Mouse (Mus musculus): ENCODE results near the gene Emd. TPM values are rescaled to one million over a fixed set of nuclear protein-coding genes. Genes with fewer than 3 reads are reported as not detected.

Emd gene
- polyA plus RNA-seq, 1 experiment from 2014 or later = 27.4 TPM

Other genes with a start within 250 kb of the Emd start
- gene Irak1, start 230.8 kb upstream of the Emd start, polyA plus RNA-seq (2014; fragmentation: Nextera tagmentation; extraction: Ambion mirVana) = 27.4 and 31.6 TPM in 2 replicates
- gene Opn1mw, start 127.2 kb upstream of the Emd start, polyA plus RNA-seq (2014; fragmentation: Nextera tagmentation; extraction: Ambion mirVana) = not detected in 2 replicates
- 14.4 and 15.8 TPM in 2 replicates for gene Mecp2, start 119.3 kb upstream of the Emd start, polyA plus RNA-seq (2014; fragmentation: Nextera tagmentation; extraction: Ambion mirVana)
- gene Tex28, start 86.8 kb upstream of the Emd start, polyA plus RNA-seq (2014; fragmentation: Nextera tagmentation; extraction: Ambion mirVana) = not detected in 2 replicates
- gene Tktl1, start 77.4 kb upstream of the Emd start, polyA plus RNA-seq (2014; fragmentation: Nextera tagmentation; extraction: Ambion mirVana) = 0.20 TPM in 1 of 2 replicates, not detected in the other
- 181 and 196 TPM in 2 replicates for gene Flna, start 4.9 kb upstream of the Emd start, polyA plus RNA-seq (2014; fragmentation: Nextera tagmentation; extraction: Ambion mirVana)
- 724 and 770 TPM in 2 replicates for gene Rpl10, start 16.1 kb downstream of the Emd start, polyA plus RNA-seq (2014; fragmentation: Nextera tagmentation; extraction: Ambion mirVana)
- gene Taz, start 27.2 kb downstream of the Emd start, polyA plus RNA-seq (2014; fragmentation: Nextera tagmentation; extraction: Ambion mirVana) = 57.0 and 58.3 TPM in 2 replicates
- 4.5 TPM in 2 replicates for gene Dnase1l1, start 27.6 kb downstream of the Emd start, polyA plus RNA-seq (2014; fragmentation: Nextera tagmentation; extraction: Ambion mirVana)
- 91.7 and 121 TPM in 2 replicates for gene Atp6ap1, start 42.4 kb downstream of the Emd start, polyA plus RNA-seq (2014; fragmentation: Nextera tagmentation; extraction: Ambion mirVana)
- gene Gdi1, start 50.3 kb downstream of the Emd start, polyA plus RNA-seq (2014; fragmentation: Nextera tagmentation; extraction: Ambion mirVana) = 490 and 535 TPM in 2 replicates
- gene Fam50a, start 58.3 kb downstream of the Emd start, polyA plus RNA-seq (2014; fragmentation: Nextera tagmentation; extraction: Ambion mirVana) = 60.6 and 67.3 TPM in 2 replicates
- gene Plxna3, start 74.4 kb downstream of the Emd start, polyA plus RNA-seq (2014; fragmentation: Nextera tagmentation; extraction: Ambion mirVana) = 19.2 and 22.3 TPM in 2 replicates
- 103 and 105 TPM in 2 replicates for gene Lage3, start 98.9 kb downstream of the Emd start, polyA plus RNA-seq (2014; fragmentation: Nextera tagmentation; extraction: Ambion mirVana)
- gene Ubl4a, start 118.5 kb downstream of the Emd start, polyA plus RNA-seq (2014; fragmentation: Nextera tagmentation; extraction: Ambion mirVana) = 68.6 and 69.9 TPM in 2 replicates
- 7.4 and 7.7 TPM in 2 replicates for gene Slc10a3, start 118.7 kb downstream of the Emd start, polyA plus RNA-seq (2014; fragmentation: Nextera tagmentation; extraction: Ambion mirVana)
- gene Fam3a, start 138.6 kb downstream of the Emd start, polyA plus RNA-seq (2014; fragmentation: Nextera tagmentation; extraction: Ambion mirVana) = 26.9 and 29.0 TPM in 2 replicates
- 21.7 and 25.4 TPM in 2 replicates for gene Ikbkg, start 138.6 kb downstream of the Emd start, polyA plus RNA-seq (2014; fragmentation: Nextera tagmentation; extraction: Ambion mirVana)
- gene G6pdx, start 174.5 kb downstream of the Emd start, polyA plus RNA-seq (2014; fragmentation: Nextera tagmentation; extraction: Ambion mirVana) = 54.9 and 56.5 TPM in 2 replicates
- not detected in 2 replicates for gene Gm6880, start 226.7 kb downstream of the Emd start, polyA plus RNA-seq (2014; fragmentation: Nextera tagmentation; extraction: Ambion mirVana)

Measured in hindbrain, embryonic 11.5 days (tissue).